In the genomic region with DNA sequence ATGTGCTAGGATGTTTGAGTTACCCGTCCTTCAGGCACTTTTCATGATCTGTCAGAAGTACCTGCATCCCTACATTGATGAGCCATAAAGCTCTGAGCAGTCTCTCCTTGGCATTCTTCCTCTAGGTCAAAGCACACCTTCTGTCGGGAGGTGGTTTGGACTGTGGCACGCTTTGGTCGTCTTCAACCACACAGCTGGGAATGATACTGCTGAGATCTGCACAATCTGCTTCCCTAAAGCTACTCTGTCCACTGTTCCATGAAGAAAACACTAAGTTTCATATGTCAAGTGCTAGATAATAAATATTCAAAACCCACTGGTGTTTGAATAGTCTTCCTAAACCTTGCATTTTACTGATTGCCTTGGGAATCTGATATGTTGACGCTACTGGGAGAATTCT, we compare ENCODE assay signal across 23 mouse cellular contexts. TPM values are rescaled to one million over a fixed set of nuclear protein-coding genes. Genes with fewer than 3 reads are reported as not detected.
"Had no signal": no experiment of that assay in that cellular context is flagged by ENCODE, and none has a peak within 500 bp of the region (broad histone marks: within the 10 kb centered on the region; RNA-seq: fewer than 3 reads in every experiment).

No protein-coding gene starts in this region.

- ATAC-seq: hindbrain, postnatal 0 days; intestine, embryonic 16.5 days; liver, embryonic 12.5 days had no signal

- H3K9ac ChIP-seq: heart, embryonic 13.5 days; heart, embryonic 15.5 days; hindbrain, embryonic 13.5 days; hindbrain, embryonic 15.5 days; limb, embryonic 13.5 days; limb, embryonic 15.5 days; liver, embryonic 12.5 days; liver, embryonic 14.5 days had no signal

- H3K27ac ChIP-seq: gastrocnemius, adult 2 months; heart, embryonic 13.5 days; heart, embryonic 15.5 days; hindbrain, embryonic 13.5 days; hindbrain, embryonic 15.5 days; hindbrain, postnatal 0 days; limb, embryonic 13.5 days; limb, embryonic 15.5 days; liver, embryonic 12.5 days; liver, embryonic 14.5 days had no signal

- H3K27me3 ChIP-seq: heart, embryonic 15.5 days; hindbrain, embryonic 13.5 days; hindbrain, embryonic 15.5 days; limb, embryonic 13.5 days had no signal

- H3K36me3 ChIP-seq: heart, embryonic 13.5 days; heart, embryonic 15.5 days; hindbrain, embryonic 13.5 days; hindbrain, embryonic 15.5 days; limb, embryonic 13.5 days; limb, embryonic 15.5 days; liver, embryonic 12.5 days had no signal

- DNase-seq: gastrocnemius, adult 2 months; gastrocnemius, postnatal 10 days; gastrocnemius, postnatal 25 days; heart, adult 18-20 months; heart, postnatal 14 days; heart, postnatal 36 days; kidney, adult 11 months; kidney, adult 8-10 months; kidney, postnatal 14 days; layer of hippocampus, adult 9-11 months; layer of hippocampus, postnatal 36 days had no signal

- H3K4me2 ChIP-seq: heart, embryonic 11.5 days; heart, embryonic 13.5 days; heart, embryonic 15.5 days; hindbrain, embryonic 13.5 days; hindbrain, embryonic 15.5 days; limb, embryonic 13.5 days; limb, embryonic 15.5 days; liver, embryonic 12.5 days had no signal

- H3K4me3 ChIP-seq: gastrocnemius, adult 2 months; heart, embryonic 13.5 days; heart, embryonic 15.5 days; hindbrain, embryonic 13.5 days; hindbrain, embryonic 15.5 days; limb, embryonic 13.5 days; limb, embryonic 15.5 days; liver, embryonic 12.5 days had no signal

- H3K9me3 ChIP-seq: heart, embryonic 13.5 days; heart, embryonic 15.5 days; hindbrain, embryonic 13.5 days; hindbrain, embryonic 15.5 days; limb, embryonic 13.5 days; limb, embryonic 15.5 days; liver, embryonic 12.5 days had no signal

RNA-seq across cellular contexts. Expression of gene Pnpla3, which starts 53.9 kb away (rescaled TPM):
- polyA plus RNA-seq: limb, embryonic 11.5 days had no signal
